22 mouse cellular contexts compared by ENCODE assay signal in genomic region chr9:114660983-114661382, GRCm38 (mm10). TPM values are rescaled to one million over a fixed set of nuclear protein-coding genes. Genes with fewer than 3 reads are reported as not detected.
DNase-seq lines count a peak whose midpoint lies in the region; ATAC-seq and TF ChIP-seq lines count a peak whose summit lies in the region.
"Had no signal": no experiment of that assay in that cellular context is flagged by ENCODE, and none has a peak within 500 bp of the region (broad histone marks: within the 10 kb centered on the region; RNA-seq: fewer than 3 reads in every experiment).

No protein-coding gene starts in this region.

- no peak for TF ChIP-seq CTCF in forebrain, postnatal 0 days (IDR thresholded peaks at IDR 0.05; ENCODE audit: low read depth)
- no peak for TF ChIP-seq CTCF in layer of hippocampus, adult 2 months (conservative IDR thresholded peaks at IDR 0.05)
- TF ChIP-seq CTCF in hindbrain, postnatal 0 days (IDR thresholded peaks at IDR 0.05; ENCODE audit: low read depth), result no peak
- TF ChIP-seq CTCF in midbrain, postnatal 0 days (IDR thresholded peaks at IDR 0.05), result no peak

- DNase-seq in forebrain, postnatal 0 days, result no peak
- no peak for DNase-seq in forebrain, embryonic 11.5 days (ENCODE audit: low spot score)
- no peak for DNase-seq in layer of hippocampus, adult 2 months (ENCODE audit: low spot score in 2 of 2)
- no peak for DNase-seq in layer of hippocampus, adult 9-10 months (ENCODE audit: low spot score)
- no peak for DNase-seq in hindbrain, postnatal 0 days (ENCODE audit: low spot score)
- DNase-seq in midbrain, postnatal 0 days (ENCODE audit: low spot score), result no peak
- no peak for DNase-seq in gastrocnemius, postnatal 14 days
- DNase-seq: adrenal gland, adult 2 months; adrenal gland, postnatal 25 days; cerebellum, adult 18-20 months; cerebellum, adult 9-11 months; cerebellum, postnatal 36 days; embryo, embryonic 11 days; gastrocnemius, postnatal 10 days; heart, adult 2 months; heart, postnatal 14 days had no signal

- H3K4me1 ChIP-seq in forebrain, postnatal 0 days (ENCODE audit: insufficient read depth), result no peaks in the 10 kb centered on the region
- H3K4me1 ChIP-seq in forebrain, embryonic 11.5 days (replicated peaks; ENCODE audit: control insufficient read depth, insufficient read depth, low read length), result no peaks in the 10 kb centered on the region
- H3K4me1 ChIP-seq in hindbrain, postnatal 0 days (ENCODE audit: insufficient read depth, low read length), result peaks cover 3% of the 10 kb centered on the region; the same call in 1 of the 2 replicates
- H3K4me1 ChIP-seq in midbrain, postnatal 0 days (ENCODE audit: insufficient read depth, low read length), result peaks cover 6% of the 10 kb centered on the region; the same call in 1 of the 2 replicates
- H3K4me1 ChIP-seq: embryonic facial prominence, embryonic 15.5 days; forebrain, embryonic 10.5 days; forebrain, embryonic 15.5 days had no signal

- peak overlapping the region; percentile 1; the same call in 1 of the 2 replicates for H3K27ac ChIP-seq in forebrain, postnatal 0 days (ENCODE audit: low read depth, low read length)
- H3K27ac ChIP-seq in forebrain, embryonic 11.5 days (ENCODE audit: low read depth, low read length), result no peak overlapping the region
- peak overlapping the region; percentile 74 for H3K27ac ChIP-seq in layer of hippocampus, adult 2 months
- H3K27ac ChIP-seq in hindbrain, postnatal 0 days, result peak overlapping the region; percentile 6; the same call in 1 of the 2 replicates
- H3K27ac ChIP-seq in midbrain, postnatal 0 days (ENCODE audit: low read depth, low read length), result peak overlapping the region; percentile 64
- H3K27ac ChIP-seq: embryonic facial prominence, embryonic 15.5 days; forebrain, embryonic 10.5 days; heart, adult 2 months; heart, embryonic 15.5 days had no signal

- 77% methylated on average over 6 of the region's 6 CpGs for WGBS in forebrain, postnatal 0 days
- 83% methylated on average over 6 of the region's 6 CpGs for WGBS in forebrain, embryonic 11.5 days
- 50% methylated on average over 6 of the region's 6 CpGs for WGBS in hindbrain, postnatal 0 days
- WGBS in midbrain, postnatal 0 days, result 45% methylated on average over 6 of the region's 6 CpGs

- H3K27me3 ChIP-seq in forebrain, postnatal 0 days (ENCODE audit: insufficient read depth, low read length), result no peaks in the 10 kb centered on the region
- H3K27me3 ChIP-seq in forebrain, embryonic 11.5 days (ENCODE audit: control insufficient read depth, insufficient read depth, low read length), result no peaks in the 10 kb centered on the region
- no peaks in the 10 kb centered on the region for H3K27me3 ChIP-seq in hindbrain, postnatal 0 days (ENCODE audit: insufficient read depth, low read length)
- H3K27me3 ChIP-seq in midbrain, postnatal 0 days (ENCODE audit: insufficient read depth, low read length), result no peaks in the 10 kb centered on the region
- H3K27me3 ChIP-seq: embryonic facial prominence, embryonic 15.5 days; forebrain, embryonic 15.5 days; heart, embryonic 15.5 days had no signal

- no peak for ATAC-seq in forebrain, postnatal 0 days
- ATAC-seq in forebrain, embryonic 11.5 days (replicated peaks; ENCODE audit: low FRiP score), result no peak
- no peak for ATAC-seq in hindbrain, postnatal 0 days
- ATAC-seq in midbrain, postnatal 0 days (ENCODE audit: low FRiP score), result no peak
- ATAC-seq: forebrain, embryonic 15.5 days had no signal

- H3K9ac ChIP-seq in forebrain, postnatal 0 days, result no peak overlapping the region
- H3K9ac ChIP-seq in forebrain, embryonic 11.5 days (ENCODE audit: low read length), result no peak overlapping the region
- H3K9ac ChIP-seq in hindbrain, postnatal 0 days (replicated peaks; ENCODE audit: low read length), result no peak overlapping the region
- H3K9ac ChIP-seq in midbrain, postnatal 0 days (replicated peaks; ENCODE audit: low read length, poor library complexity, severe bottlenecking), result no peak overlapping the region
- H3K9ac ChIP-seq: embryonic facial prominence, embryonic 15.5 days; forebrain, embryonic 15.5 days; heart, embryonic 15.5 days had no signal

- H3K9me3 ChIP-seq in forebrain, postnatal 0 days (ENCODE audit: low read length), result no peaks in the 10 kb centered on the region
- no peaks in the 10 kb centered on the region for H3K9me3 ChIP-seq in forebrain, embryonic 11.5 days (ENCODE audit: control insufficient read depth, low read length)
- no peaks in the 10 kb centered on the region for H3K9me3 ChIP-seq in hindbrain, postnatal 0 days (ENCODE audit: low read length)
- no peaks in the 10 kb centered on the region for H3K9me3 ChIP-seq in midbrain, postnatal 0 days (ENCODE audit: low read length)
- H3K9me3 ChIP-seq: embryonic facial prominence, embryonic 15.5 days; forebrain, embryonic 15.5 days; heart, embryonic 15.5 days had no signal

- H3K4me2 ChIP-seq in forebrain, postnatal 0 days (ENCODE audit: low read depth), result no peak overlapping the region
- no peak overlapping the region for H3K4me2 ChIP-seq in forebrain, embryonic 11.5 days (ENCODE audit: low read depth, low read length, severe bottlenecking)
- no peak overlapping the region for H3K4me2 ChIP-seq in hindbrain, postnatal 0 days (ENCODE audit: low read depth, low read length)
- H3K4me2 ChIP-seq in midbrain, postnatal 0 days (ENCODE audit: low read depth, low read length, poor library complexity, severe bottlenecking), result no peak overlapping the region
- H3K4me2 ChIP-seq: embryonic facial prominence, embryonic 15.5 days; forebrain, embryonic 15.5 days; heart, embryonic 11.5 days; heart, embryonic 15.5 days had no signal

- H3K4me3 ChIP-seq in forebrain, postnatal 0 days (ENCODE audit: low read depth, low read length), result no peak overlapping the region
- H3K4me3 ChIP-seq in forebrain, embryonic 11.5 days (ENCODE audit: low read depth, low read length), result no peak overlapping the region
- H3K4me3 ChIP-seq in layer of hippocampus, adult 2 months, result no peak overlapping the region
- H3K4me3 ChIP-seq in hindbrain, postnatal 0 days (ENCODE audit: low read length), result no peak overlapping the region
- H3K4me3 ChIP-seq in midbrain, postnatal 0 days (ENCODE audit: low read depth, low read length), result no peak overlapping the region
- H3K4me3 ChIP-seq: embryonic facial prominence, embryonic 15.5 days; erythroblast, embryonic 14.5 days; forebrain, embryonic 10.5 days; forebrain, embryonic 15.5 days; heart, adult 2 months; heart, embryonic 15.5 days had no signal

- intact Hi-C loops in gastrocnemius, postnatal 14 days (cut with DNase I; ENCODE audit: low total_unique reads), result no loop called here

- H3K36me3 ChIP-seq in forebrain, postnatal 0 days (ENCODE audit: insufficient read depth), result no peaks in the 10 kb centered on the region
- H3K36me3 ChIP-seq in forebrain, embryonic 11.5 days (ENCODE audit: control insufficient read depth, insufficient read depth, low read length), result no peaks in the 10 kb centered on the region
- H3K36me3 ChIP-seq in hindbrain, postnatal 0 days (ENCODE audit: insufficient read depth, low read length), result no peaks in the 10 kb centered on the region
- H3K36me3 ChIP-seq in midbrain, postnatal 0 days (ENCODE audit: insufficient read depth, low read length), result no peaks in the 10 kb centered on the region
- H3K36me3 ChIP-seq: embryonic facial prominence, embryonic 15.5 days; forebrain, embryonic 10.5 days; forebrain, embryonic 15.5 days; heart, embryonic 15.5 days had no signal

RNA-seq across cellular contexts. Expression of gene Cnot10, which starts 21.0 kb away (rescaled TPM):
- total RNA-seq in forebrain, postnatal 0 days (2014; rRNA removed), result 45.2 and 50.6 TPM in 2 replicates
- 44.4 and 47.1 TPM in 2 replicates for polyA plus RNA-seq in forebrain, postnatal 0 days (2015; fragmentation: Nextera tagmentation; extraction: Ambion mirVana)
- 76.0 and 78.8 TPM in 2 replicates for polyA plus RNA-seq in forebrain, embryonic 11.5 days (2014; fragmentation: Nextera tagmentation; extraction: Ambion mirVana)
- 10 to 100 TPM; 51.4 to 56.1 TPM for total RNA-seq in layer of hippocampus, adult 2 months (2021)
- 29.6 and 34.2 TPM in 2 replicates for total RNA-seq in hindbrain, postnatal 0 days (2014; rRNA removed)
- polyA plus RNA-seq in hindbrain, postnatal 0 days (2015; fragmentation: Nextera tagmentation; extraction: Ambion mirVana), result 45.3 and 48.0 TPM in 2 replicates
- total RNA-seq in midbrain, postnatal 0 days (2014; rRNA removed), result 34.7 and 43.2 TPM in 2 replicates
- 47.2 and 50.1 TPM in 2 replicates for polyA plus RNA-seq in midbrain, postnatal 0 days (2015; fragmentation: Nextera tagmentation; extraction: Ambion mirVana)
- 10 to 100 TPM; 15.3 to 15.4 TPM for total RNA-seq in gastrocnemius, postnatal 14 days (2021)

RNA-seq across cellular contexts. Expression of gene Dync1li1, which starts 27.6 kb away (rescaled TPM):
- 136 and 152 TPM in 2 replicates for total RNA-seq in forebrain, postnatal 0 days (2014; rRNA removed)
- 127 and 145 TPM in 2 replicates for polyA plus RNA-seq in forebrain, postnatal 0 days (2015; fragmentation: Nextera tagmentation; extraction: Ambion mirVana)
- polyA plus RNA-seq in forebrain, embryonic 11.5 days (2014; fragmentation: Nextera tagmentation; extraction: Ambion mirVana), result 76.1 and 84.0 TPM in 2 replicates
- total RNA-seq in layer of hippocampus, adult 2 months (2021), result 10 to 100 TPM; 96.5 to 97.1 TPM
- total RNA-seq in hindbrain, postnatal 0 days (2014; rRNA removed), result 85.6 and 87.7 TPM in 2 replicates
- 144 and 145 TPM in 2 replicates for polyA plus RNA-seq in hindbrain, postnatal 0 days (2015; fragmentation: Nextera tagmentation; extraction: Ambion mirVana)
- total RNA-seq in midbrain, postnatal 0 days (2014; rRNA removed), result 124 and 131 TPM in 2 replicates
- polyA plus RNA-seq in midbrain, postnatal 0 days (2015; fragmentation: Nextera tagmentation; extraction: Ambion mirVana), result 148 and 160 TPM in 2 replicates
- 10 to 100 TPM; 31.3 to 34.1 TPM for total RNA-seq in gastrocnemius, postnatal 14 days (2021)
